Mouse (Mus musculus) heart, adult 2 months (tissue): Measurements from ENCODE around the gene H6pd. TPM values are rescaled to one million over a fixed set of nuclear protein-coding genes. Genes with fewer than 3 reads are reported as not detected.
A peak's percentile ranks its signal among the peaks of the same experiment; 100 is the strongest.

Experiments
- DNase-seq, 2 experiments: peaks; one replicate each; pipeline ENCODE4 v3.0.0; 2021
- H3K27ac ChIP-seq: fragments of 200-600 bp; 2 replicates; pipeline ENCODE4 v1.8.1; 2022
- H3K27me3 ChIP-seq: fragments of 200-500 bp; 2 replicates; pipeline ENCODE4 v1.6.1; 2012; ENCODE audit warnings: mild to moderate bottlenecking, low read length, inconsistent platforms, mixed read lengths; ENCODE audit not compliant: control insufficient read depth, insufficient read depth
- H3K36me3 ChIP-seq: fragments of 200-500 bp; 2 replicates; pipeline ENCODE4 v1.6.1; 2012; ENCODE audit warnings: low read length, inconsistent platforms; ENCODE audit not compliant: control insufficient read depth, insufficient read depth
- H3K4me1 ChIP-seq: fragments of 200-500 bp; 2 replicates; pipeline ENCODE4 v1.6.1; 2011; ENCODE audit warnings: low read length; ENCODE audit not compliant: control insufficient read depth, insufficient read depth
- H3K4me3 ChIP-seq: fragments of 200-600 bp; 2 replicates; pipeline ENCODE4 v1.8.1; 2022
- H3K79me2 ChIP-seq: fragments of 200-500 bp; replicated peaks from 2 replicates; pipeline ENCODE4 v1.6.1; 2012; ENCODE audit warnings: mild to moderate bottlenecking, inconsistent platforms, low read length, moderate library complexity, mixed read lengths; ENCODE audit not compliant: control insufficient read depth, insufficient read depth
- H3K9ac ChIP-seq: fragments of 200-500 bp; 2 replicates; pipeline ENCODE4 v1.6.1; 2012; ENCODE audit warnings: low read depth, mild to moderate bottlenecking, control low read depth, inconsistent platforms, low read length, mixed read lengths
- CTCF ChIP-seq: fragments of 200-600 bp; IDR thresholded peaks from 2 replicates; pipeline ENCODE4 v1.8.1; 2022; ENCODE audit warnings: antibody characterized with exemption, mild to moderate bottlenecking, moderate library complexity
- EP300 ChIP-seq: fragments of 200-500 bp; IDR thresholded peaks from 2 replicates; pipeline ENCODE4 v1.6.1; 2011; ENCODE audit warnings: low read depth, low read length, control low read depth; ENCODE audit not compliant: insufficient read depth
- POLR2A ChIP-seq: fragments of 200-500 bp; IDR thresholded peaks from 2 replicates; pipeline ENCODE4 v1.6.1; 2011; ENCODE audit warnings: mild to moderate bottlenecking, low read depth, low read length, control low read depth; ENCODE audit not compliant: insufficient read depth
- WGBS: fragments of 180-500 bp; shearing (Covaris S2); methylation state at CpG from one replicate; pipeline ENCODE4 v1.1.7; 2018; 5-methylcytosine and 5-hydroxymethylcytosine counted together
- intact Hi-C: fragments of 180-260 bp; cut with DNase I; formaldehyde crosslinking; loops from one replicate; pipeline ENCODE4 v1.15.1; 2025
- polyA plus RNA-seq: library from polyadenylated mRNA; depleted of rRNA; stranded (reverse); fragments of >200 nt; gene quantifications from 2 replicates; pipeline ENCODE4 v1.2.3, GENCODE M21; 2012
- total RNA-seq, 2 experiments: library from RNA; stranded (reverse); gene quantifications; 2 replicates each; pipeline ENCODE4 v1.2.3; 2021

Gene H6pd
- total and polyA plus RNA-seq, 3 experiments: 27.4 to 44.2 (median 39.0) TPM

DNA sequence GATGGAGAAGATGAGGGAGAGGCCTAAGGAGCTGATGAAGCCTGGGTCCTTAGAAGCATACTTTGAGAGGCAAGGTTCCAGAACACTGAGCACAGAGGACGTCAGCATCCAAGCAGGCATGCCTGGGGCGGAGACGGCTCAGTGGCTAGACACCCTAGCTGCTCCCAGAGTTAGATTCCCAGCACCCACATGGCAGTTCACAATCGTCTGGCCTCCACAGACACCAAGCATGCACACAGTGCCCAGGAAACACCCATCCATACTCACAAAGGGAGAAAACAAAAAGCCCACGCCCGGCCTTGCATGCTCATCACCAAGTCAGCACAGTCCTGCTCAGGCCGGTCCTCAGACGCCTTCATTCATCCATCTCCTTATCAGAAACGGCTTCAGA is 9.3 kb downstream of the H6pd start:
- peak; percentile 18 to 31 for DNase-seq
- no peak for TF ChIP-seq POLR2A
- TF ChIP-seq EP300: no peak
- TF ChIP-seq CTCF: no peak
- H3K27ac ChIP-seq: peak overlapping the region; percentile 79
- H3K4me1 ChIP-seq: peaks cover 39% of the 10 kb centered on the region
- 74% methylated on average over 9 of the region's 9 CpGs for WGBS
- H3K27me3 ChIP-seq: no peaks in the 10 kb centered on the region
- H3K36me3 ChIP-seq: no peaks in the 10 kb centered on the region; the same call in 1 of the 2 replicates
- H3K4me3 ChIP-seq: no peak overlapping the region
- H3K9ac ChIP-seq: no peak overlapping the region
- intact Hi-C loops: loop anchor here (1.0 kb wide), 1 partner anchor 9 kb away; no protein-coding TSS in a partner anchor
- no peaks in the 10 kb centered on the region for H3K79me2 ChIP-seq

DNA sequence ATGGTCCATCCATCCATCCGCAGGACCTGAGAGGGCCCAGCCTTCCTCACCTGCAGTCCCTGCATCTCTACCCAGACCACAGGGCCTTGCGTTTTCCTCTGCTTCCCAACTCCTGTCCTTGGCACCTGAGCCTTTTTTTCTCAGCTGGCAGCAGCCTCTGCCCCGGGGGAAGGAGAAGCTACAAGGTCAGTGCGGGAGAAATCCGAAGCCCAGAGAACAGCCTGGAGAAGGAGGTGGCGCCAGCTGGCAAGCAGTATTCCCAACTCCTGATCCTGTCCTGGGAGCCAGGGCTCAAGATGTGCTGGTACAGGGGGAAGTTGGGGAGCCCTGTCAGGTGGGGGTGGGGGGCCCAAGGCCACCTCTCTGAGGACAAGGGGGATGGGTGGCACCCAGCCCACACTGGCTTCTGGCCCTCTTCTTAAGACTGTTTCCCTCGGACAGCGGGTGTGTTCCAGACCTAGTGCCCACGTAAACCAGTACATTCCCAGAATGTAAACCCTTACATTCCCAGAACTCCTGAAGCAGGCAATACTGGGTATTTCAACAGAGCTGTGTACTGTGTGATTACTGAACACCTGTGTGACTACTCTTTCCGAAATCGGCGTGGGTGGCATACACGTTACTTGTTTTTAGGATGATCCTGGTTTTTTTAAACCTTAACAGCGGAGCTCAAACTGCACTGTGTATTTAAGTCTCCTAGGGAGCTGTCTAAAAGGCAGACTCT is 9.9 kb downstream of the H6pd start:
- Histone ChIP-seq H3K36me3 (no peaks in the 10 kb centered on the region; the same call in 1 of the 2 replicates), H3K4me3 (no peak overlapping the region), H3K4me1 (peaks cover 38% of the 10 kb centered on the region), H3K79me2 (no peaks in the 10 kb centered on the region), H3K9ac (no peak overlapping the region), H3K27ac (peak overlapping the region; percentile 79), H3K27me3 (no peaks in the 10 kb centered on the region)
- 73% methylated on average over 14 of the region's 14 CpGs for WGBS
- DNase-seq: peak; percentile 67 to 83
- intact Hi-C loops: loop anchor here (1.0 kb wide), 1 partner anchor 9 kb away; no protein-coding TSS in a partner anchor
- TF ChIP-seq EP300 (0 out of 2 replicates have a peak, but pooled peaks have one; percentile 55), CTCF (no peak)

DNA sequence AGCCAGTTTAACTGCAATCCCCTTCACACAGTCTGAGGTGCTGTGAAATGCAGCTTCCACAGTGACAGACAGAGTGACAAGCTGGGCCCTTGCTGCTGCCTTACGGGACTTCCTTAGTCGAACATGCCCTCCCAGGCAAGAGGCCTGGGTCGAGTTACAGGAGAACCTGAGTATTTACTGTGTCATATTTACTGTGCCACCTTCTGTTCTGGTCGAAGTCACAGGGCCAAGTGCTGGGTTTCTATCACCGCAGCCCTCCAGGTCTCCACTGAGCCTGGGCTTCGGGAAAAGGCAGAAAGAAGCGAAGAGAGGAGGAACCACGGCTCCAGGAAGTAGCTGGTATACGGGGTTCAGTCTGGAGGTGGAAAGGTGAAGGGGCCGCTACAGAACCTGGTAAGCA is 10.8 kb downstream of the H6pd start:
- WGBS: 73% methylated on average over 10 of the region's 10 CpGs
- TF ChIP-seq POLR2A: no peak
- no peak for TF ChIP-seq EP300
- H3K4me1 ChIP-seq: peaks cover 31% of the 10 kb centered on the region
- H3K79me2 ChIP-seq: no peaks in the 10 kb centered on the region
- H3K36me3 ChIP-seq: no peaks in the 10 kb centered on the region; the same call in 1 of the 2 replicates
- H3K9ac ChIP-seq: no peak overlapping the region
- no peaks in the 10 kb centered on the region for H3K27me3 ChIP-seq
- intact Hi-C loops: no loop called here
- no peak overlapping the region for H3K4me3 ChIP-seq
- DNase-seq: peak; percentile 6 to 25
- H3K27ac ChIP-seq: peak overlapping the region; percentile 79

DNA sequence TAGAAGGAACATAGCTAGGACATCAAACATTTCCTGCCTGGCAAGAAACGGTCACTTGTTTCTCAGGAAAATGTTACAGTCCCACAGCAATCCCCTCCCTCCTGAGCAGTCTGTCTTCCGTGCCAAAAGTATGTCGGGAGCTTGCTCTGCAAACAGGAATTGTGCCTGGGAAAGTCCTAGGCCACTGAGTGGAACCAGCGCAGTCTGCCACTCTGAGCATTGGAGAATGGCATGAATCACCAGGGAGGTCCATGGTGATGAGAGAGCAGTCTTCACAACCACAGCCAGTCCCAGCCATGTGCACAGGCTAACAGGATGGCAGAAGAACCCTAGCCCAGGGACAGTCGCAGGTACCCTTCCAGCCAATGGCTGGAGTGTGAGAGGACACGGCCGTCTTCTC is 12.4 kb downstream of the H6pd start:
- H3K9ac ChIP-seq: no peak overlapping the region
- peaks cover 22% of the 10 kb centered on the region for H3K4me1 ChIP-seq
- no peak overlapping the region for H3K4me3 ChIP-seq
- TF ChIP-seq POLR2A (no peak), CTCF (no peak), EP300 (no peak)
- H3K36me3 ChIP-seq: no peaks in the 10 kb centered on the region; the same call in 1 of the 2 replicates
- WGBS: 27% methylated on average over 7 of the region's 7 CpGs
- no peaks in the 10 kb centered on the region for H3K79me2 ChIP-seq
- peak; percentile 9 to 23 for DNase-seq
- peak overlapping the region; percentile 26 for H3K27ac ChIP-seq
- H3K27me3 ChIP-seq: no peaks in the 10 kb centered on the region
- intact Hi-C loops: no loop called here

DNA sequence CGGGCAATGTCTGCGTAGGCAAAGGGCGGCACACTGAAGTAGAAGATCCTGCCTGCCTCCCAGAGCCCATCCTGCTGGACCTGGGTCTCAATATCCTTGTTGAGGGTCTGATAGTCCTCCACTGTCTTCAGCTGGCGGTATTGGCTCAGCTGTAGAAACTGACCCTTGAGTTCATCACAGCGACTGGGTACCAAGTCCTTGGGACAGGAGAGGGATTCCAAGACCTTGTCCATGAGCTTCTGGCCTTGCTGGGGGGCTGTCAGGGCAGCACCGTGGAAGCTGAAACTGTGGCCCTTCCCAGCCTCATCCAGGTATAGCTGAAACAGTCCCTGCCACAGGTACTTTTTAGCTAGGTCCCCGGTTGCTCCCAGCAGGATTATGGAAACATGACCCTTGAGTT is 12.9 kb downstream of the H6pd start:
- no peak overlapping the region for H3K4me3 ChIP-seq
- peak overlapping the region; percentile 26 for H3K27ac ChIP-seq
- peak in 1 of 2 experiments; percentile 6 for DNase-seq
- no peaks in the 10 kb centered on the region; the same call in 1 of the 2 replicates for H3K36me3 ChIP-seq
- H3K4me1 ChIP-seq: peaks cover 21% of the 10 kb centered on the region
- 93% methylated on average over 7 of the region's 7 CpGs for WGBS
- H3K9ac ChIP-seq: no peak overlapping the region
- TF ChIP-seq EP300 (no peak), POLR2A (no peak), CTCF (no peak)
- intact Hi-C loops: no loop called here
- no peaks in the 10 kb centered on the region for H3K27me3 ChIP-seq
- H3K79me2 ChIP-seq: no peaks in the 10 kb centered on the region

DNA sequence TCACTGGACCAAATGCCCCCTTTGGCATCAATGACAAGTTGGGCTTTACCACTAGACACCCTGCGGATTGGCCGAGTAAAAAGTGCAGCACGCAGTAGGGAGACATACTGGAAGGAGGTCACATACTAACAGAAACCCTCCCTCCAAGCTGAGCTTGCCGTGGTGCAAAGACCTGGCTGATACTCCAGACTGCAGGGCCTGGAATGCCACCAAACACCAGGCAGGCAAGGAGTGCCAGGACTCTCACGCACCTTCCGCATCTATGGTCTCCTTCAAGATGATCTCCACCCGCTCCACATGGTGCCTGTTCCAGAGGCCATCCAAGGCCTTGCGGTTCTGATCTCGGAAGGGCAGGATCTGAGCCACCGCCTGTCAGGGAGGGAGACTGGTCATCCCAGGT is 14.6 kb downstream of the H6pd start:
- Histone ChIP-seq H3K27me3 (no peaks in the 10 kb centered on the region), H3K4me1 (peaks cover 16% of the 10 kb centered on the region), H3K36me3 (no peaks in the 10 kb centered on the region; the same call in 1 of the 2 replicates), H3K27ac (no peak overlapping the region), H3K4me3 (no peak overlapping the region), H3K79me2 (no peaks in the 10 kb centered on the region), H3K9ac (no peak overlapping the region)
- peak in 1 of 2 experiments; percentile 11 for DNase-seq
- WGBS: 82% methylated on average over 10 of the region's 10 CpGs
- intact Hi-C loops: no loop called here
- no peak for TF ChIP-seq EP300
- TF ChIP-seq CTCF: no peak
- no peak for TF ChIP-seq POLR2A
